Mouse (Mus musculus) testis, adult 2 months (tissue): ENCODE data around the gene Ubash3b. TPM values are rescaled to one million over a fixed set of nuclear protein-coding genes. Genes with fewer than 3 reads are reported as not detected.

Experiments used
- H3K27ac ChIP-seq: fragments of 200-500 bp; 2 replicates; pipeline ENCODE4 v1.5.1; 2012; ENCODE audit warnings: low read depth, low read length; ENCODE audit not compliant: control insufficient read depth, insufficient read depth
- H3K27me3 ChIP-seq: fragments of 200-500 bp; 2 replicates; pipeline ENCODE4 v1.6.1; 2012; ENCODE audit warnings: mild to moderate bottlenecking, low read length, moderate library complexity; ENCODE audit not compliant: control insufficient read depth, insufficient read depth
- H3K36me3 ChIP-seq: fragments of 200-500 bp; 2 replicates; pipeline ENCODE4 v1.6.1; 2012; ENCODE audit warnings: mild to moderate bottlenecking, low read length; ENCODE audit not compliant: control insufficient read depth, insufficient read depth
- H3K4me1 ChIP-seq: fragments of 200-500 bp; 2 replicates; pipeline ENCODE4 v1.6.1; 2012; ENCODE audit warnings: low read length; ENCODE audit not compliant: control insufficient read depth, insufficient read depth
- H3K4me3 ChIP-seq: fragments of 200-500 bp; 2 replicates; pipeline ENCODE4 v1.5.1; 2012; ENCODE audit warnings: low read depth, mild to moderate bottlenecking, low read length, moderate library complexity, mixed read lengths; ENCODE audit not compliant: control insufficient read depth
- CTCF ChIP-seq: fragments of 200-500 bp; IDR thresholded peaks from 2 replicates; pipeline ENCODE4 v1.5.1; 2012; ENCODE audit warnings: low read depth, mild to moderate bottlenecking, inconsistent platforms, low read length, moderate library complexity; ENCODE audit not compliant: control insufficient read depth, insufficient read depth, insufficient replicate concordance
- POLR2A ChIP-seq: fragments of 200-500 bp; IDR thresholded peaks from 2 replicates; pipeline ENCODE4 v1.6.1; 2012; ENCODE audit warnings: low read depth, mild to moderate bottlenecking, inconsistent platforms, low read length, moderate library complexity; ENCODE audit not compliant: control insufficient read depth
- polyA plus RNA-seq: library from polyadenylated mRNA; depleted of rRNA; stranded (reverse); fragments of >200 nt; gene quantifications from 2 replicates; pipeline ENCODE4 v1.2.3, GENCODE M21; 2012

Ubash3b gene
- polyA plus RNA-seq, 1 experiment = 1.6 TPM

DNA sequence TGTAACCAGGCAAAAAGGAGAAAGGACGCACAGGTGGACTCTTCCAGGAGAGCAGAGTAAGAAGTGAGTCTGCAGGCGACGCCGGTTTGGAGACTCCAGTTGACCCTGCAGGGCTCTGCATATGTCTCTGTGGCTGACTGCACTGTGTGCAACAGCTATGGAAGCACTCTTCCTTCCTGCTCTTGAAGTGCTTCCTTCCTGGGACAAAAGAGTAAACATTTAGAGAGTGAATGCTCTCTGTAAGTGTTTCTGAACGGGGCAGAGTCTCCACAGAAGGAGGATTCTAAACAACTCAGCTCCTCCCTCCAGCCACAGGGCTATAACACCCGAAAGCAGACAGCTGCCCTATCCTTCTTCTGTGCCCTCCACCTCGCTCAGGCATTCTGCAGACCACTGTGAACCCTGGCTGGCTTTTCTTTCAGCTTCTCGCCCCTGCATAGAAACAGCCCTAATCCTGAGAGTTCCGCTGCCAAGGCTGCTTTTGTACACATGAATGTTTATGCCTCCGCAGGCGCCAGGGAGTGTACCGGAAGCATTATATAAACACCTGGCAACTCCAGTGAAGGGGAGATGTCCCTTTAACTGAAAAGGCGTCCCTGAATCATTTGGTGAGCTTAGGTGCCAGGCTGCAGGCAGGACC, 14.2 kb downstream of the Ubash3b start:
- no peaks in the 10 kb centered on the region for H3K27me3 ChIP-seq
- TF ChIP-seq POLR2A (no peak), CTCF (no peak)
- no peak overlapping the region for H3K4me3 ChIP-seq
- no peaks in the 10 kb centered on the region for H3K4me1 ChIP-seq
- H3K36me3 ChIP-seq = no peaks in the 10 kb centered on the region
- H3K27ac ChIP-seq = no peak overlapping the region

DNA sequence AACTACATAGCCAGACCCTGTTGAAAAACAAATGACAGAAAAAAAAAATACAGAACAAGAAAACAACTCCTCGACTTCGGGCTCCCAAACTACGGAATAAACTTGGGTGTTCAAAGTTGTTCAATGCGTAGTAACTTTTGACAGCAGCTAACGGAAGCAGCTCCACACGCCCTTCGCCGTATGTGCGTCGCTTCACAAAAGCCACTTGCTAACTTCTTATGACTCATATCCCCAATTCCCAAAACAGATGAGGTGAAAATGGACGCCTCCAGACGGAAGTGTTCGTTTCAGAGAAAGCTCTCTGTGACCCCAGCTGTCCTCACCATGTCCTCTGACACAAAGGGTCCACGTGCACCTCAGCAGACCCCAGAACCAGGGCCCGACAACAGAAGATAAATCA, 17.7 kb downstream of the Ubash3b start:
- TF ChIP-seq CTCF = no peak
- TF ChIP-seq POLR2A = no peak
- H3K27ac ChIP-seq = no peak overlapping the region

GRCm38 (mm10) chr9:41143115-41143514, 18.4 kb downstream of the Ubash3b start:
- no peak for TF ChIP-seq CTCF
- TF ChIP-seq POLR2A = no peak
- H3K27ac ChIP-seq = no peak overlapping the region

More for the DNA sequence above, 17.7 kb downstream of the Ubash3b start:
- Histone ChIP-seq H3K4me3 (no peak overlapping the region), H3K4me1 (no peaks in the 10 kb centered on the region), H3K36me3 (no peaks in the 10 kb centered on the region), H3K27me3 (no peaks in the 10 kb centered on the region)

GRCm38 (mm10) chr9:41141026-41141425, 20.5 kb downstream of the Ubash3b start:
- no peak for TF ChIP-seq POLR2A
- Histone ChIP-seq H3K27ac (no peak overlapping the region), H3K27me3 (no peaks in the 10 kb centered on the region), H3K4me1 (no peaks in the 10 kb centered on the region), H3K4me3 (no peak overlapping the region), H3K36me3 (no peaks in the 10 kb centered on the region)

More at GRCm38 (mm10) chr9:41143115-41143514, 18.4 kb downstream of the Ubash3b start:
- Histone ChIP-seq H3K4me1 (no peaks in the 10 kb centered on the region), H3K36me3 (no peaks in the 10 kb centered on the region), H3K4me3 (no peak overlapping the region), H3K27me3 (no peaks in the 10 kb centered on the region)

- no peak overlapping the region for H3K4me3 ChIP-seq
- TF ChIP-seq CTCF (no peak), POLR2A (no peak)
- no peak overlapping the region for H3K27ac ChIP-seq
- H3K4me1 ChIP-seq = no peaks in the 10 kb centered on the region
- no peaks in the 10 kb centered on the region for H3K27me3 ChIP-seq
- no peaks in the 10 kb centered on the region for H3K36me3 ChIP-seq
Measured at GRCm38 (mm10) chr9:41138987-41139808, 22.3 kb downstream of the Ubash3b start.

- H3K27me3 ChIP-seq = no peaks in the 10 kb centered on the region
- H3K27ac ChIP-seq = no peak overlapping the region
- no peaks in the 10 kb centered on the region for H3K4me1 ChIP-seq
- TF ChIP-seq CTCF (no peak), POLR2A (no peak)
- H3K4me3 ChIP-seq = no peak overlapping the region
- H3K36me3 ChIP-seq = no peaks in the 10 kb centered on the region
Measured at GRCm38 (mm10) chr9:41136691-41137467, 24.6 kb downstream of the Ubash3b start.

DNA sequence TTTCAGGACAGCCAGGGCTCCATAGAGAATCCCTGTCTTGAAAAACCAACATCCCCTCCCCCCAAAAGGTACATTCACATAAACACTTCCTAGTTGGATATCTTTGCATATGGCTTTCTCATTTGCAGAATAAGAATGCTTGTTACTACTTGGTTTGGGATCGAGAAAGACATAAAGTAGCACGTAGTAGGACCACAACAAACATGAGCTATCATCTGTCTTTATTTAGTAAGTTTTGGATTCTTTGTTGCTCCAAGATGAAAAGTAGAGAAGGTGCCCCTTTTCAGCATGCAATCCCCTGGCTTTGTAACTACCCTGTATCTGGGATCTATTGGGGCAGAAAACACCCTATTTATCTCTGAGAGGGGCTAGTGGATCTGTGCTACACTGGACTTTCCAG, 25.2 kb downstream of the Ubash3b start:
- TF ChIP-seq CTCF (no peak), POLR2A (no peak)
- Histone ChIP-seq H3K27me3 (no peaks in the 10 kb centered on the region), H3K4me1 (no peaks in the 10 kb centered on the region), H3K36me3 (no peaks in the 10 kb centered on the region), H3K27ac (no peak overlapping the region), H3K4me3 (no peak overlapping the region)
